Mouse (Mus musculus): ENCODE measurements around the gene Slc4a5. TPM values are rescaled to one million over a fixed set of nuclear protein-coding genes. Genes with fewer than 3 reads are reported as not detected.

Slc4a5 gene
- polyA plus RNA-seq, 1 experiment from 2014 or later, result 0.04 TPM

- TF ChIP-seq CTCF (IDR thresholded peaks at IDR 0.05), result no peak
- in situ Hi-C loops (cut with MboI; ENCODE audit: low pct_unique_long_range_greater_than_20kb), result no loop called here
- ChIA-PET POLR2A (no interaction called here), CTCF (interaction anchor here (1.2 to 1.7 kb wide), 2 partner anchors 10 to 17 kb away, joined by 3 read pairs; no protein-coding TSS in a partner anchor)
- ATAC-seq (no peak), DNase-seq (ENCODE audit: low read depth, low spot score) (no peak)
- no peaks in the 10 kb centered on the region for H3K27me3 ChIP-seq
These were observed 32.7 kb upstream of the Slc4a5 start for GRCm38 (mm10) chr6:83186946-83187345.

GRCm38 (mm10) chr6:83193571-83193970 is 26.1 kb upstream of the Slc4a5 start:
- in situ Hi-C loops (cut with MboI; ENCODE audit: low pct_unique_long_range_greater_than_20kb), result no loop called here
- TF ChIP-seq CTCF (IDR thresholded peaks at IDR 0.05), result no peak

DNA sequence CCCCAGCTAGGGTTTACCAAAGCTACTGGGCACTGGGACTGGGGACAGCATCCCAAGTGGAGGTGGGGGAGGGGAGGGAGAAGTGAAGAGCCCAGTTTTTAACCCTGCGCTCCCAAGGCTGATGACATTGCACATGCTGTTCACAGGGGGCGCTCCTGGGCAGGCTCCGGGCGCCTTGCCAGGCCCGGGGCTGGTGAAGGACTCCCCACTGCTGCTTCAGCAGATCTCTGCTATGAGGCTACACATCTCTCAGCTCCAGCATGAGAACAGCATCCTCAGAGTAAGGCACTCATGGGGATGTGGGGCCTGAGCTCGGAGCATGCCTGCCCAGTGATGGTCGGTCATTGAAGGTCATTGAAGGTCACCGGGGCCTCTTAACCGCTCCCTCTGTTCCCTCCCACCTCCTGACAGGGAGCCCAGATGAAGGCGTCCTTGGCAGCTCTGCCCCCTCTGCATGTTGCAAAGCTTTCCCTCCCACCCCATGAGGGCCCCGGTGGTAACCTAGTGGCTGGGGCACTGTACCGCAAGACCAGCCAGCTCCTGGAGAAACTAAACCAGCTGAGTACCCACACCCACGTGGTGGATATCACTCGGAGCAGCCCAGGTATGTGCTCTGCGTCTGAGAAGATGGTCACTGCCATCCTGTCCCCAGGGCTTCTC is 22.2 kb upstream of the Slc4a5 start:
- DNase-seq (ENCODE audit: low read depth, low spot score) (no peak), ATAC-seq (no peak)
- TF ChIP-seq CTCF (IDR thresholded peaks at IDR 0.05), result no peak
- ChIA-PET CTCF (interaction anchor here (0.8 to 1.5 kb wide), 3 partner anchors 10 to 18 kb away, joined by 3 to 6 read pairs (median 4); no protein-coding TSS in a partner anchor), POLR2A (no interaction called here)
- H3K27me3 ChIP-seq, result no peaks in the 10 kb centered on the region
- in situ Hi-C loops (cut with MboI; ENCODE audit: low pct_unique_long_range_greater_than_20kb), result no loop called here

More at GRCm38 (mm10) chr6:83193571-83193970, 26.1 kb upstream of the Slc4a5 start:
- DNase-seq (ENCODE audit: low read depth, low spot score) (no peak), ATAC-seq (no peak)
- CTCF ChIA-PET, result interaction anchor here (1.0 to 1.6 kb wide), 2 partner anchors 9 to 10 kb away, joined by 4 read pairs; no protein-coding TSS in a partner anchor
- H3K27me3 ChIP-seq, result no peaks in the 10 kb centered on the region
- POLR2A ChIA-PET, result interaction anchor here (0.6 kb wide), 1 partner anchor 11 kb away, joined by 3 read pairs; no protein-coding TSS in a partner anchor

GRCm38 (mm10) chr6:83203320-83203719 is 16.3 kb upstream of the Slc4a5 start:
- DNase-seq (ENCODE audit: low read depth, low spot score), result no peak
- ATAC-seq, result no peak
- POLR2A ChIA-PET, result interaction anchor here (0.6 kb wide), 1 partner anchor 56 kb away, joined by 3 read pairs; no protein-coding TSS in a partner anchor
- H3K27me3 ChIP-seq, result peaks cover 7% of the 10 kb centered on the region
- CTCF ChIA-PET, result interaction anchor here (1.8 to 2.6 kb wide), 2 partner anchors 10 to 12 kb away, joined by 4 to 11 read pairs; no protein-coding TSS in a partner anchor
- TF ChIP-seq CTCF (IDR thresholded peaks at IDR 0.05), result no peak
- in situ Hi-C loops (cut with MboI; ENCODE audit: low pct_unique_long_range_greater_than_20kb), result no loop called here

- ATAC-seq (no peak), DNase-seq (ENCODE audit: low read depth, low spot score) (no peak)
- no peak for TF ChIP-seq CTCF (IDR thresholded peaks at IDR 0.05)
- CTCF ChIA-PET, result interaction anchor here (1.3 kb wide), 1 partner anchor 9 kb away, joined by 7 read pairs; no protein-coding TSS in a partner anchor
- POLR2A ChIA-PET, result no interaction called here
- in situ Hi-C loops (cut with MboI; ENCODE audit: low pct_unique_long_range_greater_than_20kb), result no loop called here
- H3K27me3 ChIP-seq, result peaks cover 10% of the 10 kb centered on the region
These were observed 13.8 kb upstream of the Slc4a5 start for GRCm38 (mm10) chr6:83205851-83206250.

GRCm38 (mm10) chr6:83206321-83206720 is 13.3 kb upstream of the Slc4a5 start:
- peaks cover 10% of the 10 kb centered on the region for H3K27me3 ChIP-seq
- no peak for TF ChIP-seq CTCF (IDR thresholded peaks at IDR 0.05)
- ChIA-PET CTCF (no interaction called here), POLR2A (no interaction called here)
- DNase-seq (ENCODE audit: low read depth, low spot score), result no peak
- in situ Hi-C loops (cut with MboI; ENCODE audit: low pct_unique_long_range_greater_than_20kb), result no loop called here
- ATAC-seq, result no peak

- ChIA-PET CTCF (interaction anchor here (0.9 to 1.2 kb wide), 2 partner anchors 10 to 58 kb away, joined by 3 to 4 read pairs; no protein-coding TSS in a partner anchor), POLR2A (no interaction called here)
- no peak for TF ChIP-seq CTCF (IDR thresholded peaks at IDR 0.05)
- in situ Hi-C loops (cut with MboI; ENCODE audit: low pct_unique_long_range_greater_than_20kb), result no loop called here
- DNase-seq (ENCODE audit: low read depth, low spot score) (no peak), ATAC-seq (no peak)
- peaks cover 10% of the 10 kb centered on the region for H3K27me3 ChIP-seq
These were observed 12.1 kb upstream of the Slc4a5 start for GRCm38 (mm10) chr6:83207361-83208049.

DNA sequence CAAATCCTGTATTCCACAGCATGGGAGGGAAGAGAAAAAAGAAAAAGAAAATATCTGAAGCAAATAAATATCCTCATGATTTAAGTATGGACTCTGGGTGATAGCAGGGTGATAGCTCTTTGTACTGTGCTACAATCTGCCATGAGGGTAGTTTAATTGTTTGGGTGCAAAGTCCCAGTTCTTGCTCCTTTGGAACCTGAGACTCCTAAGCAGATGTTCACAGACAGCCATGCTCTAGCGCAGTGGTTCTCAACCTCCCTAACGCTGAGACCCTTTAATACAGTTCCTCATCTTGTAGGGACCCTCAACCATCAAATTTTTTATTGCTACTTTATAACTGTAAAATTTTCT is 11.6 kb upstream of the Slc4a5 start:
- CTCF ChIA-PET, result interaction anchor here (1.2 kb wide), 1 partner anchor 10 kb away, joined by 4 read pairs; no protein-coding TSS in a partner anchor
- in situ Hi-C loops (cut with MboI; ENCODE audit: low pct_unique_long_range_greater_than_20kb), result no loop called here
- H3K27me3 ChIP-seq, result peaks cover 10% of the 10 kb centered on the region
- ATAC-seq (no peak), DNase-seq (ENCODE audit: low read depth, low spot score) (no peak)
- TF ChIP-seq CTCF (IDR thresholded peaks at IDR 0.05), result no peak
- POLR2A ChIA-PET, result no interaction called here

GRCm38 (mm10) chr6:83210495-83210894 is 9.1 kb upstream of the Slc4a5 start:
- ChIA-PET CTCF (interaction anchor here (1.6 to 2.1 kb wide), 2 partner anchors 55 to 57 kb away, joined by 6 to 9 read pairs; no protein-coding TSS in a partner anchor), POLR2A (no interaction called here)
- peaks cover 13% of the 10 kb centered on the region for H3K27me3 ChIP-seq
- no peak for ATAC-seq
- TF ChIP-seq CTCF (IDR thresholded peaks at IDR 0.05), result no peak
- DNase-seq (ENCODE audit: low read depth, low spot score), result no peak
- in situ Hi-C loops (cut with MboI; ENCODE audit: low pct_unique_long_range_greater_than_20kb), result loop anchor here (5.0 kb wide), 2 partner anchors 43 to 57 kb away; partner anchors contain the start of gene Dctn1

GRCm38 (mm10) chr6:83211526-83211925 is 8.1 kb upstream of the Slc4a5 start:
- DNase-seq (ENCODE audit: low read depth, low spot score), result no peak
- ChIA-PET CTCF (interaction anchor here (0.7 to 2.1 kb wide), 4 partner anchors 9 to 56 kb away, joined by 3 to 9 read pairs (median 4); partner anchors contain the start of gene Dctn1), POLR2A (no interaction called here)
- in situ Hi-C loops (cut with MboI; ENCODE audit: low pct_unique_long_range_greater_than_20kb), result loop anchor here (5.0 kb wide), 2 partner anchors 44 to 56 kb away; partner anchors contain the start of gene Dctn1
- peaks cover 13% of the 10 kb centered on the region for H3K27me3 ChIP-seq
- ATAC-seq, result no peak
- TF ChIP-seq CTCF (IDR thresholded peaks at IDR 0.05), result no peak

Measured in Patski (cell line).